Mouse (Mus musculus): ENCODE measurements around the gene March8.
A peak's percentile ranks its signal among the peaks of the same experiment; 100 is the strongest.

March8 gene

GRCm38 (mm10) chr6:116412546-116413325 lies 74.9 kb downstream of the March8 start:
- DNase-seq, result no peak

GRCm38 (mm10) chr6:116415126-116415676 lies 77.4 kb downstream of the March8 start:
- DNase-seq, result no peak

- no peak for DNase-seq
Measured at GRCm38 (mm10) chr6:116416000-116416552, 78.3 kb downstream of the March8 start.

GRCm38 (mm10) chr6:116417518-116418315 lies 79.9 kb downstream of the March8 start:
- DNase-seq, result no peak

GRCm38 (mm10) chr6:116418487-116418886 lies 80.7 kb downstream of the March8 start:
- DNase-seq, result no peak

GRCm38 (mm10) chr6:116419699-116420098 lies 81.9 kb downstream of the March8 start:
- DNase-seq, result no peak

GRCm38 (mm10) chr6:116420271-116420670 lies 82.4 kb downstream of the March8 start:
- no peak for DNase-seq

- no peak for DNase-seq
Measured at GRCm38 (mm10) chr6:116422991-116423390, 85.2 kb downstream of the March8 start.

GRCm38 (mm10) chr6:116423664-116424063 lies 85.8 kb downstream of the March8 start:
- DNase-seq, result no peak

GRCm38 (mm10) chr6:116427552-116427951 lies 89.7 kb downstream of the March8 start:
- DNase-seq, result no peak

GRCm38 (mm10) chr6:116428282-116428681 lies 90.5 kb downstream of the March8 start:
- no peak for DNase-seq

GRCm38 (mm10) chr6:116438864-116439263 lies 101.0 kb downstream of the March8 start:
- no peak for DNase-seq

GRCm38 (mm10) chr6:116439531-116439930 lies 101.7 kb downstream of the March8 start:
- DNase-seq, result no peak

- no peak for DNase-seq
Measured at GRCm38 (mm10) chr6:116440447-116440846, 102.6 kb downstream of the March8 start.

GRCm38 (mm10) chr6:116440849-116441248 lies 103.0 kb downstream of the March8 start:
- DNase-seq, result no peak

GRCm38 (mm10) chr6:116455781-116456180 lies 118.0 kb downstream of the March8 start:
- DNase-seq, result peak; percentile 39

- DNase-seq, result peak; percentile 8
Measured at GRCm38 (mm10) chr6:116456482-116456881, 118.7 kb downstream of the March8 start.

- DNase-seq, result no peak
Measured at GRCm38 (mm10) chr6:116458728-116459127, 120.9 kb downstream of the March8 start.
